Mouse (Mus musculus) mature B cell (primary cell): Measurements from ENCODE around the gene Lrrc36.

Source experiments
- in situ Hi-C: fragments of 300-500 bp; cut with MboI; formaldehyde crosslinking; loops from 2 replicates; pipeline ENCODE4 v1.14.3; 2019

The Lrrc36 gene

GRCm38 (mm10) chr8:105413391-105413790, at the start of gene Lrrc36, which contains the start of gene Kctd19:
Lrrc36 (plus strand) TSS chr8:105413571.
Kctd19 (minus strand) TSS chr8:105413502.
- in situ Hi-C loops, result no loop called here

- in situ Hi-C loops, result no loop called here
Observed at GRCm38 (mm10) chr8:105367107-105367506, 46.3 kb upstream of the Lrrc36 start.

- in situ Hi-C loops, result no loop called here
Observed at GRCm38 (mm10) chr8:105372473-105372872, 40.9 kb upstream of the Lrrc36 start.

DNA sequence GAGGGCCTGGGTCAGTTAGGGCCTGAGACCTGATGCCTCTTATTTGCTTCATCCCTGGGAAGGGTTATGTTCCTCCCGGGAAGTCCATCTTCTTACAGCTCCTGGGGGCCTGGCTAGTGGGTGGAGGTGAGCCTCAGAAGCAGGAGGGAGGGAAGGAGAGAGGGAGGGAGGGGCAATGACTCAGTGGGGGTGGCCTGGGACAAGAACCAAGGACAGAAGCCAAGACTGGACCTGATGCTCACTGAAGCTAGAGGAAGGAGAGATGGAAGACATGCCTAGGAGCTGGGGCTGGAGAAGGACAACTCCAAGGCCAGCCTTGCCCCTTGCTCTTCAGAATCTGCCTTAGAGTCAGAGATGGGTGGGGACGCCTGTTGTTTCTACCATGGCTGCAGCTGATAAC, 40.3 kb upstream of the Lrrc36 start, which contains the start of gene Plekhg4:
Gene Plekhg4 (plus strand): TSS at position 243 of the 400 bp plus-strand sequence.
- in situ Hi-C loops, result no loop called here

DNA sequence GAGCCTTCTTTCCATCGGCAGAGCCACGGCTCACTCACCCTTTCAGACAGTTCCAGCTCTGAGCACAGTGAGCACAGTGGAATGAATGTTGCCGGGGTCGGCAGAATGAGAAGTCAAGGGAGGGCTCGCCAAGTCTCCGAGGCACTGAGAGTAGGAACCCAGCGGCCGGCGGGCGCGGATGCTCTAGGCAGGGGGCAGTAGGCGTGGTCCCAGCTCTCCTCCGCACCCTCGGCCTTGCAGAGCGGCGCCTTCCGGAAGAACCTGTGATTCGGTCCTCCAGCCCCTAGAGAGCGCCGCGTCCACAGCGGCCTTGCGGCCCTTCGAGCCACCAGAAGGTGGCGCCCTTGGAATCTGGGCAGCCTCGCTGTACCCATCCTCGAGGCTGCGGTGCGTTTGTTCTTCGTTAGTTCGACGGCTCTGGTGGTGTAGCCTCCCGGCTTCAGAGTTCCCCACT, 38.8 kb upstream of the Lrrc36 start:
- in situ Hi-C loops, result no loop called here

DNA sequence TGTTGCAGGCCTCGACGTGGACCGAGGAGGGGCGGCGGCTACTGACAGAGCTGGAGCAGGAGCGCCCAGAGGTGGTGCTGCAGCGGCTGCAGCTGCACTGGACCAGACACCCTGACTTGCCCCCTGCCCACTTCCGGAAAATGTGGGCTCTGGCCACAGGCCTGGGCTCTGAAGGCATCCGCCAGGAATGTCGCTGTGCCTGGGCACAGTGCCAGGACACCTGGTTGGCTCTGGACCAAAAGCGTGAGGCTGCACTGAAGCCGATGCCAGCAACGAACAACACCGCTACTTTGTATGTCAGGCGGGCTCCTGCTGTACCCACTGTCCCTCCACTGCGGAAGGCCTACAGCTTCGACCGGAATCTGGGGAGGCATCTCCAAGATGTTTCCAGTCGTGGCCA, 34.7 kb upstream of the Lrrc36 start:
- in situ Hi-C loops, result no loop called here

DNA sequence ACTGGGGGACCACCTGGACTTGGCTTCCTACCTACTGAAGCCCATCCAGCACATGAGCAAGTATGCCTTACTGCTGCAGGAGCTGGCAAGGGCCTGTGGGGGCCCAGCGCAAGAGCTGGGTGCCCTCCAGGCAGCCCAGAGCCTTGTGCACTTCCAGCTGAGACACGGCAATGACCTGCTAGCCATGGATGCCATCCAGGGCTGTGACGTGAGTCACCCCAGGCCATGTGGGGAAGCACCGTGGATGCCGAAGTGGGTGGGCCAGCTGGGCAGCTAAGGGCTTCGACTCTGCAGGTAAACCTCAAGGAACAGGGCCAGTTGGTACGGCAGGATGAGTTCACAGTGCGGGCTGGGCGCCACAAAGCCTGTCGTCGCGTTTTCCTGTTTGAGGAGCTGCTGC, 33.1 kb upstream of the Lrrc36 start:
- in situ Hi-C loops, result no loop called here

DNA sequence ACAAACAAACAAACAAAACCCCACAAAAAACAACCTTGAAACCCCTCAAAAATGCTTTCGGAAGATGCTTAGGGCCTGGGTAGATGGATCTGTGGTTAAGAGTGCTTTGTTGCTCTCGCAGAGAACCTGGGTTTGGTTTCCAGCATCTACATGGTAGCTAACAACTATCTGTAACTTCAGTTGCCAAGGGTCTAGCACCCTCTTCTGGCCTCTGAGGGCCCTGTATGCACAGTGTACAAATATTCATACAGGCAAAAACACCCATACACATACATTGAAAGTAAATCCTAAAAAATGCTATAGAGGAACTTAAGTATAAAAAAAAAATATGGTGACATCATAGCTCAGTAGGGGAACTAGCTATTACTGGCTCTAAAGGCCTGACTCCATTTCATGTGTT, 29.3 kb upstream of the Lrrc36 start:
- in situ Hi-C loops, result no loop called here

DNA sequence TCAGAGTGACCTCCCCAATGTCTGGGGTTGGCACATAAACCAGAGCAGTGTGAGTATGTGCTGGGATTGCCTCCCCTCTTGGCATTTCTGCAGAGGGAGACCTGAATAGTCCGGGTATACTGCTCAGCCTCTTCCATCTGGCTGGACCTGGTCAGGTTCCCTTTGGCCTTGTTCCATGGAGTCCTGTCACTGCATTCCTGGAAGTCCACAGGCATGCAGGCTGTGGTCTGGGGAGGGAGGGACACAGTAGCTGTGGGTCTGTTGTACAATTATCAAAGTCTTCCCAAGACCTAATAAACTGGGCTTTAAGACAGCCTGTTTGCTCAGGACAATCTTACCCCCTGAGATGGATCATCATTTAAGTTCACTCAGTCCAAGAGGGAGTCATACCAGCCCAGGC, 26.2 kb upstream of the Lrrc36 start:
- in situ Hi-C loops, result no loop called here

DNA sequence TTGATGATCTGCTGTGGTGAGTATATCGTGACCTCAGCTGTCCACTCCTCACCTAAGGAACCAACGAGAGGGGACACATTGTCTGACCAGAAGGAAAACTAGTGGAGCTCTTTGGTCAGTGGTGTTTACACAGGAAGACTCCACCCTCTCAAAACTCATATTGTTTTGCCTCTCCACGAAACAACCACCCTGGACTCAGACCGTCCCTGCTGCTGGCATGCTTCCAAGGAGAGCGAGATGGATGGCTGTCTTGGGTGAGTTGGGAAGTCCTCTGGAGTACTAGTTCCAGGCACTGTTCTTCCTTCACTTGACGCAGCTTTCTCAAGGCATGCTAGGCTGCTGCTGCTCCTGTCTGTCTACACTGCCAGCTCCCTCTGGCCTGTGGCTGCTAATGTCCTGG, 24.3 kb upstream of the Lrrc36 start:
- in situ Hi-C loops, result no loop called here

DNA sequence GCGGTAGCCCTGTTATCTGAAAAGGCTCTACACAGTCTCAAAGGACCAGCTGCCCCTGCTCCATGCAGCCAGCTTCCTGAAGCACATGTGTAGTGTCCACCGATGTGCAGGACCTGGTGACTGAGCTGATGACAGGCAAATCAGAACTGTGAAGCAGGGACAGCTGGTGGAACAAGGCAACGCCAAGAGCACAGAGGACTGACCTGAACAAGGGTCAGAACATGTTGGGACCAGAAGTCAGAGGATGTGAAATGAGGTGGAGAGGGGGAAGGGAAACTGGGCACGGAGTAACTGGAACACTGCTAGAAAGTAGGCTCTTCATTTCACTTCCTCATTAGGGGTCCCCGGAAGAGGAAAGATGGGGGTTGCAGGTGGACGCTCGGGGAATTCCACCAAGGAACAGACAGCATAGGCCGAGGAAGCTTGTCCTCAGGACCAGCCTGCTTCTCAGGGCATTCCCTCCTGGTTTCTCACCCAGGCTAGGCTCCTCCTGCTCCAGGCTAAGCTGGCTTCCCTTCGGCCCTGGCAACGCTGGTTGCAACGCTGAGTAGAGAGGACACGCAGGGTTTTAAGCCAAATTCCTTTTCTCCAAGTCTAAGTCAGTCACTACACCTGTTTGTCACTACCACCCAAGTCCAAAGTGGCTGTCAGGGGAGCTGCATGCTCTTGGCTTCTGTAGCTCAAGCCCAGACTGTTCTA, 20.1 kb upstream of the Lrrc36 start:
- in situ Hi-C loops, result no loop called here

- in situ Hi-C loops, result no loop called here
Observed at GRCm38 (mm10) chr8:105393915-105394314, 19.5 kb upstream of the Lrrc36 start.

DNA sequence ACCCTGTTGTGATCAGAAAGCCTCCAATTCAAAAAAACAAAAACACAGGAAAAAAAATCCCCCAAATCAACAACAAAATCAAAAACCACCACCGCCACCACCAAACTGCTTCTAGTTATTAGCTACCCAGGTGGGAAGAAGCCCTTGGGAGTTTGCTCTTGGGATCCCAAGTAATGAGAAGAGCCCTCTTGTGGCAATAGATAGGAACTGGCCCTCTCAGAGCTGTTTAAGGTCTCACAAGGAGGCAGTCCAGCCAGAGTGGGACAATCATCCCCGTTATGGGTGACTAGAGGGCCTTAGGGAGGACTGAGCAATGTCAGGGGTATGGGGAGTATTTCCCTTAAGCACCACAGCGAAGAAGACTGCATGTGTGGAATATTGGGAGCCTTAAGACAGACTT, 15.6 kb upstream of the Lrrc36 start:
- in situ Hi-C loops, result no loop called here

DNA sequence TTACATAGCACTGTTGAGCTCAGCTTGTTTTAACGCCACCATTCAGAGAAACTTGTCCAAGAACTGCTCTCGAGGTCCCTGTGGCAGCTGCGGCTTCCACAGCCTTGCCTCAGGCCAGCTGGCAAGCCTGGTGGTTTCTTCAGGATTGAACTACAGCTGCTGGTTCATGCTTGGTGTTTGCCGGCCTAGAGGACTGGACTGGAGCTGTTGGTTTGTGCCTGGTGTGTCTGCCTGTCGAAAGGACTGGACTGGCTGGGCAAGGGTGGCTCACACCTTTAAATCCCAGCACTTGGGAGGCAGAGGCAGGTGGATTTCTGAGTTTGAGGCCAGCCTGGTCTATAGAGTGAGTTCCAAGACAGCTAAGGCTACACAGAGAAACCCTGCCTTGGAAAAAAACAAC, 13.4 kb upstream of the Lrrc36 start:
- in situ Hi-C loops, result no loop called here

- in situ Hi-C loops, result no loop called here
Observed at GRCm38 (mm10) chr8:105403467-105403866, 9.9 kb upstream of the Lrrc36 start.

DNA sequence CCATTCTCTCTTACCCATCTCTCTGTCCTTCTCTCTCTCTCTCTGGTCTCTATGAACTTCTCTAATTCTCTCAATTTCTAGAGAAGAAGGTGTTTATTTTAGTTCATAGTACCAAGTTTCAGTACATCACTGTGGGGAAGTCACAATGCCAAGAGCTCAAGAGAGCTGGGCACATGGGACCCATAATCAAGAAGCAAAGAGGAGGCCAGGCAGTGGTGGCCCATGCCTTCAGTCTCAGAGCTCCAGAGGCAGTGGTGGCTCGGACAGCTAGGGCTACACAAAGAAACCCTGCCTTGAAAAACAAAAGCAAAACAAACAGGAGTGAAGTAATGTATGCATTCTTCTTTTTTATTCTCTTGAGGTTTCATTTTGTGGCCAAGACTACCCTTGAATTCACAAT, 8.9 kb upstream of the Lrrc36 start:
- in situ Hi-C loops, result no loop called here

DNA sequence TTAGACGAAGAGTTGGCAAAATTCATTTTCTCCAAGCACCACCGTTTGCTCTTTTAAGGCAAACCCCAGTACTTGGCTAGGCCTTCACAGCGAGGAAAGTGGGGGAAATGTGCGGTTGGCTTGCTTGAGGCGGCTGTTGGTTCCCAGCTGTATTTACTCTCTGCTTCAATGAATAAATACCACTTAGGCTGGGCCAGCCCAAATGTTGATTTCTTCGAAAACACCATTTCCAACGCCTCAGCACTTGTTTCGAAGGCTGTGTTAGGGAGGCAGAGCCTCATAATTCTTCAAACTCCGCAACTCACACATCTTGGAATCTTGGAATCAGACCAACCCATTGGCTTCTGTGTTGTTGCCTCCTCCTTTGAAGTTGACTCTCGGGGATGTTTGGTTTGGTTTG, 7.0 kb upstream of the Lrrc36 start:
- in situ Hi-C loops, result no loop called here

GRCm38 (mm10) chr8:105408331-105408730, 5.0 kb upstream of the Lrrc36 start:
- in situ Hi-C loops, result no loop called here

GRCm38 (mm10) chr8:105409947-105410346, 3.4 kb upstream of the Lrrc36 start:
- in situ Hi-C loops, result no loop called here

- in situ Hi-C loops, result no loop called here
Observed at GRCm38 (mm10) chr8:105418992-105419391, 5.6 kb downstream of the Lrrc36 start.

- in situ Hi-C loops, result no loop called here
Observed at GRCm38 (mm10) chr8:105419800-105420199, 6.4 kb downstream of the Lrrc36 start.

GRCm38 (mm10) chr8:105422006-105422405, 8.6 kb downstream of the Lrrc36 start:
- in situ Hi-C loops, result no loop called here

- in situ Hi-C loops, result no loop called here
Observed at GRCm38 (mm10) chr8:105426878-105427277, 13.5 kb downstream of the Lrrc36 start.
